Mouse (Mus musculus): ENCODE measurements around the gene Trove2.
"Not testable (repeated sequence)": the region's sequence is repeated elsewhere in the genome, so short reads cannot be mapped to it uniquely, and the experiment has no call there.

Trove2 gene

DNA sequence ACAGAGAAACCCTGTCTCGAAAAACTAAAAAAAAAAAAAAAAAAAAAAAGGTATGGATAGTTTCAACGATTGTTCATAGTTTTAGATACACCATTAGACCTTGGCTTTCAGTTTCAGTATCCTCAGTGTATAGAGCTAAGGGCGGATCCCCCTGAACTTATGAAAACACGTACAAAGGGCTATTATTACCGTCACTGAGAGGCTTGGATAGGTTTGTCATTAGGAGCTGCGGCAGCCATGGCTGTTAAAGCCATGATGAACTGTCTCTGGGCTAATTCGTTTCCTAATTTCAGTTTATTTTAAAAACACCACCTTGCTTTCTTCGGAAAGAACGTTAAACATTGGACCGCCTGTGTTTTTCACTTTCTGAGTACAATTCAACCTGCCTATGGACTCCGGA is 38.1 kb downstream of the Trove2 start:
- no peak for DNase-seq

DNA sequence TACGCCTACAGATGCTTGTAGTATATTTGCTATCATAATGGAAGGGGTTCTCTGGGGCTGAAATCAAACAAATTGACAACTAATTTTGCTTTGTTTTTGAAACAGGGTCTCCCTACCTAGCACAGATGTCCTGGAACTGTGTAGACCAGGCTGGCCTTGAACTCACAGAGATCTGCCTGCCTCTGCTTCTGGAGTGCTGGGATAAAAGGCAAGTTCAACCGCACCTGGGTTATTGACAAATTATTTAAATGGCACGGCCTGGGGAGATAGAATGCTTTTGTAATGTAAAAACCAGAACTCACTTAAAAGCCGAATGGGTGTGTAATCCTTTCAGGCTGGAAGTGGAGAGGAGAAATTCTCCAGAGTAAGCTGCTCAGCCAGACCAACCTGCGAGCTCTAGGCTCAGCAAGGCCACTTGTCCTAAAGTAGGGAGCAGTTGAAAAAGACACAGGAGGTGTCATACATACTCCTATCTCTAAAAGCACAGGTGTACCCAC is 42.9 kb downstream of the Trove2 start:
- DNase-seq, result no peak

DNA sequence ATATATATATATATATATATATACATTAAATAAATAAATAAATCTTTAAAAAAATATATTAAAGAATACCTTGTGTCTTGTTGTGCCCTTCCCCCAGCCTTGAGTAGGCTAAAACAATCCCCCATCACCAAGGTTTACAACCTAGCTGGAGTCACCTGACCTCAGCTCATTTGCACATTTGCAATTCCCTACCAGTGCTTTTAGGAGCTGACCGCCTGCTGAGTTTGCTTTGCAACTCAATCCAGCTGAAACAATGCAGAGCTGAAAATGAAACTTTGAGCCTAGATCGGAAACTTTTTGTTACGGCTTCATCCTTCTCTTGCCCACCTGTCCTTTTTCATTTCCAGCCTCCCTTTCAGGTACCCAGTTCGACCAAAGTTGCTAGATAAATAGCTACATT is 45.2 kb downstream of the Trove2 start:
- no peak for DNase-seq

DNA sequence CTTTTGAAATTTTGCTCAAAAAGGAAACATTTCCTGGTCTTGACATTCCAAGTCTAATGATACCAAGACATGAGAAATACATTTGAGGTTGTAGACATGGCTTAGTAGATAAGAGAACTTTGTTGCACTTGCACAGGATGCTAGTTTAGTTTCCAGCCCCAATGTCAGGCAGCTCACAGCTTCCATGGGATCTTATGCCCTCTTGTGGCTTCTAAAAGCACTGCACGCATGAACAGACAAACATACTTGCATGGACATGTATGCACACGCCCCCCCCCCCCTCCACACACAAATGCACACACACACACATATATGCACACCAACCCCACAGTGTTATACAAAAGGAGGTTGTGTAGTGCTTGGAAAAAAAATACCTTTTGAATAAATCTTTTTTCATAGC is 46.0 kb downstream of the Trove2 start:
- DNase-seq, result peak; percentile 44

DNA sequence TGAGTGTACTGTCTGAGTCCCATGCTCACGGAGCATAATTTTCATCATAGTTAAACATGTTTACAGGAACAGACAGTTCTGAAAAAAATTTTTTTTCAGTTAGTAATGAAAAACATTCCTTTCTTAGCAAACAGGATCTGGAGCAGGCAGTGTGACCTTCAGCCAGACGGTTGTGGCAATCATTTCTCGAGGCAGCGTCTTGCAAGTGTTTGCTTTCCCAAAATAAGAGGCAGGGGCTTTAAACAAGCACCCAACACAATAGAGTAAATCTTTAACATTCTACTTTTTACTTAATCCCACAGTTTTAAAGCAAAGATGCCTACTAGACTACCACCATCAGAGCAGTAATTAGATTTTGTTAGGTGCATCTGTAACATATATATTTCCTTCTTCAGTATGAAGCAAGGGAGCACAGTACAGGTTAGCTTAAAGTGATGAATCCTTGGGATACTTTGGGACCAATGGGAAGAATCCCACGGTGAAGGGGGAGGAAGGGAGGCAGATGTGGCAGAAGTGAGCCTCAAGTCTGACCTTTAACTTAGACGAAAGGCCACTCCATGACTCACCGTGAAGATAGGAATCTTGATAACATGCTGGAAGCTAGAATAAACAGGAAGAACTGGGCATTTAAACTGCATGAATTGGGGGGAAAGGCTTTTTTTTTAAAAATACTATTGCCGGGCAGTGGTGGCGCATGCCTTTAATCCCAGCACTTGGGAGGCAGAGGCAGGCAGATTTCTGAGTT is 49.0 kb downstream of the Trove2 start:
- no peak for DNase-seq

DNA sequence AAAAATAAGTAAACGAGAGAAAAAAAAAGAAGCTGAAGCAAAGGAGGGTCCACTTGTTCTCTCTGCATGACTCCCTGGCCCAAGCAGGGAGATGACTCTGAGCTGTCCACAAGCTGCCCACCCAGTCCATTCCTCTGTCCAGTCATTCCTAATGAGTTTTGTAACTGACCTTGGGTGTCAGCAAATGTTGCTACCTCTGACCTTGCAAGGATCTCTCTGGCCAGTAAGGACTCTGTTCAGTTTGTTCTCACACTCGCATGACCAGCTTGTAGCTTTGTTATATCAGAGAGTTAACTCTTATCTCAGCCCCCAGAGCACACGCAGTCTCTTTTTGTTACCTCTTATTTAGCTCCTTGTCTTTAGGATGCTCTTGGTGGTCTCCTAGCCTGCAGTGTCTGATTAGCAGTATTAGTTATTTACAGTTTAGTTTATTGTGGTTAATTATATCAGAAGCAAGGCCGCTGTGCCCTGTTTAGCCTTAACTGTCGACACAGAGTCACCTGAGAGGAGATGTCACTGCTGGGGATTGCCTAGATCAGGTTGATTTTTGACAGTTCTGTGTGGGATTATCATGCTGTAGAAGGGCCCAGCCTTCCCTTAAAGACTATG is 52.3 kb downstream of the Trove2 start:
- no peak for DNase-seq

DNA sequence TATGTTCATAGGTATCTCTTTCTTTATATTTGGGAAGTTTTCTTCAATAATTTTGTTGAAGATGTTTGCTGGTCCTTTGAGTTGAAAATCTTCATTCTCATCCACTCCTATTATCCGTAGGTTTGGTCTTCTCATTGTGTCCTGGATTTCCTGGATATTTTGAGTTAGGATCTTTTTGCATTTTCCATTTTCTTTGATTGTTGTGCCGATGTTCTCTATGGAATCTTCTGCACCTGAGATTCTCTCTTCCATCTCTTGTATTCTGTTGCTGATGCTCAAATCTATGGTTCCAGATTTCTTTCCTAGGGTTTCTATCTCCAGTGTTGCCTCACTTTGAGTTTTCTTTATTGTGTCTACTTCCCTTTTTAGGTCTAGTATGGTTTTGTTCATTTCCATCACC is 60.8 kb downstream of the Trove2 start, which contains the start of gene Glrx2:
Gene Glrx2, plus strand, starts transcription at position 301 of the 400 bp plus-strand sequence.
- DNase-seq, result not testable (repeated sequence)

DNA sequence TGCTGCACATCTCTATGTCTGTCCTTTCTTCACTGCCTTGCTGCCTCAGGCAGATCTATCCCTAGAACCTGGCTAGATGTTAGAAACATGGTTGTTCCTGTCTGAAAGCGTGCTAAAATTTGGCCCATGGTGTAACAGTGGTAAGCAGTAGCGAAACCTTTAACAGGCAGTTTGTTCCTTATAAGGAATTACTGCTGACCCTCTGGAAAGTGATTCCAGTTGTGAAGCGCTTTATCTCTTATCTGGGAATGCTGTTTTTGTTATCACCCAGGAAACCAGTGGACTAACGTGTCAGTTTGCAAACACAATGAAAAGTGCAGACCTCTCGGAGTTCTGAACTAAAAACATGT is 66.3 kb downstream of the Trove2 start:
- DNase-seq, result no peak

DNA sequence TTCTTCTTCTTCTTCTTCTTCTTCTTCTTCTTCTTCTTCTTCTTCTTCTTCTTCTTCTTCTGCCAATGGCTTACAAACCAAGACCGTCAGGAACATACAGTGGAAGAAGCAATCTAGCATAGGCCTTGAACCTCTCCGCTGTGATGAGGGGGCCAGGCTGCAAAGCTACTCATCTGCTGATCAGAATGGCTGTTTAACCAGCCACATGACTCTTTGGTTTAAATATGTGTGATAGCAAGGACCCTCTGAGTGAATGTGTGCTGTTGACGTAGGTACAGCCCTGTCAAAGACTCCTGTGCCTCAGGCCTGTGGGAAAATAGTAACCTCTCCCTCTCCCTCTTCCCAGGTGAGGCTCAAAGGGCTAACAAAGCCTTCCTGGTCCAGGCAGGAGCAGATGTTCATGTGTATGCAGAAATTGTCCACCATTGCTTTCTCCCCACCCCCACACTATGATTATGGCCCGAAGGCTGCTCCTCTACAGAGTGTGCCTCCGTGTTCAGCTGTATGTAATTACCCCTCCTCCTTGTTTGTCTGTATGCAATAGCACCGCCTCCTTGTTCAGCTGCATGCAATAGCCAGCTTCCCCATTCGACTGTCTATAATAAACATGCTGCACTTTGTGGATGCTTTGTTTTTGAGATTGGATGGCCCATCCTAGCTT is 66.8 kb downstream of the Trove2 start:
- DNase-seq, result no peak

DNA sequence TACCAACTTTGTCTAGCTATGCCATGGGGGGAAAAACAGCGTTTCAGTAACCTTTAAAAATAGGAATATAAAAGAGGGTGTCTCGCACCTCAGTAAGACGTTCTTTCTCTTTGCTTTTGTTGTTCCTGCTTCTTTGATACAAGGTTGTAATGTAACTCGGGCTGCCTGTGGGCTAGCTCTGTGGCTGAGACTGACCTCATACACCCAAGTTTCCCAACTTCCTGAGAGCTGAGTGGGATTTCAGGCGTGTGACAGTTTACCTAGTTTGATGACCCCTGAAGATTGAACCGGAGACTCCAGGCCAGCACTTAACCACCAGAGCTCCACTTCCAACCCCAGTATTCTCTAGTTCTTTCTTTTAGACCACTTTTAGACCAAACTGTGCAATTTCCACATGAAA is 68.5 kb downstream of the Trove2 start:
- no peak for DNase-seq

DNA sequence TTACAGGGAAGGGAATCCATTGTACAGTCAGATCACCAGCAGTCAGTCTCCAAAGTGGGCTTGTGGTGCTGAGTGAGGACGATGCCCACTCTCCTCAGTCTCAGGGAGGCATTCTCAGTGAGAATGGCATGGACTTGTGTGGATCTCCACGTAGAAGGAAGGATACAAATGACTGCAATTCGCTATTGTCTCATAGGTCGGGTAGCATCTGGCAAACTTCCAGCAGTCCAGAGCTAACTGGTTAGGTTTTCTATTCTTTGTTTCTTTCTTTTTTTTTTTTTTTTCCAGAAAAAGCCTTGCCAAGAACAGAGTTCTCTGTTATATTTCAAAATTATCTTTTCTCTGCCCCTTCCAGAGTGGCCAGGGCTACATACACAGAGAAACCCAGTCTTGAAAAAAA is 69.9 kb downstream of the Trove2 start:
- no peak for DNase-seq

DNA sequence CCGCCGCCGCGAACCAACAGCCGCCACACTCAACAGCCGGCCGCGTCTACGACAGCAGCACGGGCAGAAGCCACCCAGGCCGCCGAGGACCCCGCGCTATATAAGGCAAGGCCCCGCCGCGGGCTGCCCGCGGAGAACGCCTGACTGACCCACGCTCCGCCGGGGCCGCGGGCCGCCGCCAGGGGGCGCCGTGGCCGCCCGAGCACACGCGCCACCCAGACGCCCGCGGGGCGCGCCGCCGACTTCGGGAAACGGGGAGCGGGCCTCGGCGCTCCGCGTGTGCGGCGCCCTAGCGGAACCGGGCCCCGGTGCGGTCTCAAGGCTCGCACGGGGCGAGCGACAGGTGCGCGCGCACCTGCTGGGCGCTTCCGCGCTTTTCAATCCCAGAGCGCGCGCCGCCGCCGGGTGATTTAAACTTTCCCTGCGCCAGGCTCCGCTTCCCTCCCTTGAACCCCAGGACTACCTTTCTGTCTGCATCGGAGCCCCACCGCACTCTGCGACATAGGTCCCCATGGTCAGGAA is 74.1 kb downstream of the Trove2 start, which contains the start of gene Cdc73:
Gene Cdc73, minus strand, starts transcription at position 153 of the 522 bp plus-strand sequence.
- DNase-seq, result peak; percentile 94

DNA sequence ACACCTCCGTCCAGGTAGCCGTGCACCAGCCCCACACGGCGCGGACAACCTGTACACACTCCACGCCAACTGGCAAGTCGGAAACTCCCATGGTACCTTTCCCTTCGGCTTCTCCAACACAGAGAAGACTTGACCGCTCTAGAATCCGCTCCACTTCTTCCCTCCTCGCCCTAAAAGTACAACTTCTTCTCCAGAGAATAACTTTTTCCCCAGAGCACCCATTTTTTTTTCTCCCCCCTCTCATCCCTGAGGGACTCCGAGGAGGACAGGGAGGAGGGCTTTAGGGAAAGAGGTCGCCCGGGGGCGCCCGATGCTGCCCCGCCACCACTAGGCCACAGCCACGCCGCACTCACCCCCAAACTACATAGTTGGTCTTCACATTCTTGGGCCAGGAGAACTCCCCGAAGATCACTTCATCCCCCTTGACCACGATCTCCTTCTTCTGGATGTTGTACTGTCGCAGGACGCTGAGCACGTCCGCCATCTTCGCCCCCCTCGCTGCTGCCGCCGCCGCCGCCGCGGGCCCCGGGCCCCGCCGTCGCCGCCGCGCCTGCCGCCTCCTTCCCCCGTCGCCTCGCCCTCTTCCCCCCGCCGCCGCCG is 74.6 kb downstream of the Trove2 start:
- DNase-seq, result peak; percentile 48

DNA sequence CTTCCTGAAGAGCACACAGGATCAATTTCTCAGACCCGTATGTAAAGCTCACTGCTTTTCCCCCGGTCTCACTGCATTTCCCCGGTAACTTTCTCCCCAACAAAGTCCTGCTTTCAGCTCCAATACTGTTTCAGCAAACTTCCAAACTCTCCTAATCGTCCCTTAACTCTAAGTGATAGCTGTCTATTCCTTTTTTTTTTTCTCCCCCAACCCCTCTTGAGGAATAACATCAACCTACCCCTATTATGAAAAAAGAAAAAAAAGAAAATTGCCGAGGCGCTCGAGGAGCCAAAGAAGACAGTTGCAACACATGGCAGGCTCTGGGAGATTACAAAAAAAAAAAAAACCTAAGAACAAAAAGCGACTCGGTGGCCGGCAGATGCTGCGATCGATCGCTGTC is 75.1 kb downstream of the Trove2 start:
- no peak for DNase-seq
